17 mouse cellular contexts compared by ENCODE assay signal in genomic region chr17:28894050-28894767, GRCm38 (mm10). TPM values are rescaled to one million over a fixed set of nuclear protein-coding genes. Genes with fewer than 3 reads are reported as not detected.
DNase-seq lines count a peak whose midpoint lies in the region; ATAC-seq and TF ChIP-seq lines count a peak whose summit lies in the region.
"Had no signal": no experiment of that assay in that cellular context is flagged by ENCODE, and none has a peak within 500 bp of the region (broad histone marks: within the 10 kb centered on the region; RNA-seq: fewer than 3 reads in every experiment).

No protein-coding gene starts in this region.

- WGBS in heart, adult 2 months: 55% methylated on average over 11 of the region's 11 CpGs
- 83% methylated on average over 11 of the region's 11 CpGs for WGBS in heart, embryonic 11.5 days (ENCODE audit: insufficient replicate concordance)

- TF ChIP-seq POLR2A in heart, adult 2 months (IDR thresholded peaks at IDR 0.05; ENCODE audit: insufficient read depth, low read depth, low read length): peak; percentile 56; the same call in 1 of the 2 replicates

- TF ChIP-seq EP300 in heart, adult 2 months (IDR thresholded peaks at IDR 0.05; ENCODE audit: insufficient read depth, low read depth, low read length): peak; percentile 62; the same call in 1 of the 2 replicates

- no peak for TF ChIP-seq CTCF in heart, adult 2 months (IDR thresholded peaks at IDR 0.05)

- no peak overlapping the region for H3K4me3 ChIP-seq in heart, adult 2 months
- H3K4me3 ChIP-seq in heart, embryonic 11.5 days (ENCODE audit: low read depth, low read length): no peak overlapping the region
- H3K4me3 ChIP-seq in megakaryocyte, embryonic 14.5 days (replicated peaks): peak overlapping the region; percentile 51
- H3K4me3 ChIP-seq: hindbrain, embryonic 12.5 days; liver, embryonic 13.5 days; midbrain, embryonic 10.5 days had no signal

- H3K9ac ChIP-seq in heart, adult 2 months (ENCODE audit: low read depth, low read length): no peak overlapping the region
- no peak overlapping the region for H3K9ac ChIP-seq in heart, embryonic 11.5 days (ENCODE audit: low read depth, low read length)
- H3K9ac ChIP-seq: hindbrain, embryonic 12.5 days; liver, embryonic 13.5 days had no signal

- no peaks in the 10 kb centered on the region for H3K36me3 ChIP-seq in heart, adult 2 months (ENCODE audit: control insufficient read depth, insufficient read depth, low read length)
- no peaks in the 10 kb centered on the region for H3K36me3 ChIP-seq in heart, embryonic 11.5 days (ENCODE audit: control insufficient read depth, insufficient read depth, low read length)
- H3K36me3 ChIP-seq in megakaryocyte, embryonic 14.5 days (replicated peaks; ENCODE audit: low read length): no peaks in the 10 kb centered on the region
- H3K36me3 ChIP-seq: hindbrain, embryonic 12.5 days; liver, embryonic 13.5 days; midbrain, embryonic 10.5 days had no signal

- peak in 1 of 2 experiments; percentile 25 for DNase-seq in heart, adult 2 months
- DNase-seq in A20 (ENCODE audit: low read depth, low spot score) (peak; percentile 60), ZHBTc4 (ENCODE audit: low read depth, low spot score) (peak; percentile 71)
- no peak for DNase-seq in cerebellum, adult 9-10 months
- DNase-seq in kidney, postnatal 25 days: no peak
- DNase-seq in layer of hippocampus, adult 9-10 months (ENCODE audit: low spot score): no peak
- DNase-seq: adrenal gland, adult 8-10 months; cerebellum, adult 11 months; liver, embryonic 13.5 days had no signal

- no peaks in the 10 kb centered on the region for H3K4me1 ChIP-seq in heart, adult 2 months (ENCODE audit: control insufficient read depth, insufficient read depth, low read length)
- no peaks in the 10 kb centered on the region; the same call in 1 of the 2 replicates for H3K4me1 ChIP-seq in heart, embryonic 11.5 days (ENCODE audit: control insufficient read depth, insufficient read depth, low read length)
- H3K4me1 ChIP-seq in megakaryocyte, embryonic 14.5 days: peaks cover 17% of the 10 kb centered on the region

- intact Hi-C loops in heart, adult 2 months (cut with DNase I): no loop called here

- H3K79me2 ChIP-seq in heart, adult 2 months (replicated peaks; ENCODE audit: control insufficient read depth, insufficient read depth, low read length): no peaks in the 10 kb centered on the region

- ATAC-seq in heart, embryonic 11.5 days (replicated peaks; ENCODE audit: insufficient number of reproducible peaks, low FRiP score, low TSS enrichment): no peak
- ATAC-seq: intestine, postnatal 0 days had no signal

- no peak overlapping the region for H3K4me2 ChIP-seq in heart, embryonic 11.5 days
- H3K4me2 ChIP-seq: hindbrain, embryonic 12.5 days; liver, embryonic 13.5 days had no signal

- H3K27ac ChIP-seq in heart, adult 2 months: peak overlapping the region; percentile 62
- H3K27ac ChIP-seq in heart, embryonic 11.5 days (ENCODE audit: low read depth, low read length): no peak overlapping the region
- H3K27ac ChIP-seq: hindbrain, embryonic 12.5 days; liver, embryonic 13.5 days; midbrain, embryonic 10.5 days; stomach, postnatal 0 days had no signal

- H3K27me3 ChIP-seq in heart, adult 2 months (ENCODE audit: control insufficient read depth, insufficient read depth, low read length): no peaks in the 10 kb centered on the region
- no peaks in the 10 kb centered on the region for H3K27me3 ChIP-seq in heart, embryonic 11.5 days (ENCODE audit: control insufficient read depth, insufficient read depth, low read length)
- H3K27me3 ChIP-seq in megakaryocyte, embryonic 14.5 days (replicated peaks): peaks cover 12% of the 10 kb centered on the region
- H3K27me3 ChIP-seq: hindbrain, embryonic 12.5 days; liver, embryonic 13.5 days had no signal

- no peaks in the 10 kb centered on the region for H3K9me3 ChIP-seq in heart, embryonic 11.5 days (replicated peaks; ENCODE audit: control insufficient read depth, low read length)
- peaks cover 35% of the 10 kb centered on the region for H3K9me3 ChIP-seq in megakaryocyte, embryonic 14.5 days
- H3K9me3 ChIP-seq: liver, embryonic 13.5 days had no signal

RNA-seq across cellular contexts. Expression of gene 4930539E08Rik, which starts 20.9 kb away (rescaled TPM):
- not detected for total RNA-seq in heart, adult 2 months (2021)
- 0.08 and 0.23 TPM in 2 replicates for polyA plus RNA-seq in heart, adult 2 months (2012; rRNA removed)
- polyA plus RNA-seq in heart, embryonic 11.5 days (2014; fragmentation: Nextera tagmentation; extraction: Ambion mirVana): 0.06 TPM in 1 of 2 replicates, not detected in the other
- not detected in 2 replicates for polyA plus RNA-seq in megakaryocyte, embryonic 14.5 days (2012; ENCODE audit: insufficient read depth, low replicate concordance)

RNA-seq across cellular contexts. Expression of gene Pnpla1, which starts 36.0 kb away (rescaled TPM):
- total RNA-seq in heart, adult 2 months (2021): not detected
- 0.02 TPM in 1 of 2 replicates, not detected in the other for polyA plus RNA-seq in heart, adult 2 months (2012; rRNA removed)
- polyA plus RNA-seq in heart, embryonic 11.5 days (2014; fragmentation: Nextera tagmentation; extraction: Ambion mirVana): 0.06 TPM in 1 of 2 replicates, not detected in the other
- polyA plus RNA-seq in megakaryocyte, embryonic 14.5 days (2012; ENCODE audit: insufficient read depth, low replicate concordance): 0.10 TPM in 1 of 2 replicates, not detected in the other
- total RNA-seq: heart, adult 18-20 months had no signal
- polyA plus RNA-seq: C2C12; hindbrain, embryonic 12.5 days; liver, embryonic 13.5 days; midbrain, embryonic 10.5 days had no signal

RNA-seq across cellular contexts. Expression of gene Pxt1, which starts 49.4 kb away (rescaled TPM):
- total RNA-seq in heart, adult 2 months (2021): under 1 TPM in 1 of 2 experiments, not detected in 1; 0.52 TPM
- 0.14 and 0.29 TPM in 2 replicates for polyA plus RNA-seq in heart, adult 2 months (2012; rRNA removed)
- polyA plus RNA-seq in heart, embryonic 11.5 days (2014; fragmentation: Nextera tagmentation; extraction: Ambion mirVana): 0.21 TPM in 1 of 2 replicates, not detected in the other
- not detected in 2 replicates for polyA plus RNA-seq in megakaryocyte, embryonic 14.5 days (2012; ENCODE audit: insufficient read depth, low replicate concordance)
- total RNA-seq: adrenal gland, adult 8-10 months; heart, adult 18-20 months had no signal
- polyA plus RNA-seq: C2C12; hindbrain, embryonic 12.5 days; intestine, postnatal 0 days; midbrain, embryonic 10.5 days had no signal

RNA-seq across cellular contexts. Expression of gene Kctd20, which starts 57.5 kb away (rescaled TPM):
- total RNA-seq in heart, adult 2 months (2021): 10 to 100 TPM; 55.7 to 55.8 TPM
- polyA plus RNA-seq in heart, adult 2 months (2012; rRNA removed): 23.8 and 44.7 TPM in 2 replicates
- 60.0 and 69.6 TPM in 2 replicates for polyA plus RNA-seq in heart, embryonic 11.5 days (2014; fragmentation: Nextera tagmentation; extraction: Ambion mirVana)
- polyA plus RNA-seq in megakaryocyte, embryonic 14.5 days (2012; ENCODE audit: insufficient read depth, low replicate concordance): 27.8 and 60.1 TPM in 2 replicates

Comparison
In these comparisons a context has a peak if more than half of its experiments do, and no peak if none do; other contexts are left out.
1. DNase-seq: peak in A20 (single experiment) and ZHBTc4 (single experiment); none in cerebellum, adult 9-10 months (single experiment), kidney, postnatal 25 days (0 of 2) and layer of hippocampus, adult 9-10 months (single experiment).